Mouse (Mus musculus): Measurements from ENCODE around the gene Gm20481. TPM values are rescaled to one million over a fixed set of nuclear protein-coding genes. Genes with fewer than 3 reads are reported as not detected.
A peak's percentile ranks its signal among the peaks of the same experiment; 100 is the strongest.
"Not testable (repeated sequence)": the region's sequence is repeated elsewhere in the genome, so short reads cannot be mapped to it uniquely, and the experiment has no call there.

Gene Gm20481
- not detected for total RNA-seq (2021)
- long read RNA-seq, experiment 1, result 0 reads
- long read RNA-seq, experiment 2, result 0 reads

DNA sequence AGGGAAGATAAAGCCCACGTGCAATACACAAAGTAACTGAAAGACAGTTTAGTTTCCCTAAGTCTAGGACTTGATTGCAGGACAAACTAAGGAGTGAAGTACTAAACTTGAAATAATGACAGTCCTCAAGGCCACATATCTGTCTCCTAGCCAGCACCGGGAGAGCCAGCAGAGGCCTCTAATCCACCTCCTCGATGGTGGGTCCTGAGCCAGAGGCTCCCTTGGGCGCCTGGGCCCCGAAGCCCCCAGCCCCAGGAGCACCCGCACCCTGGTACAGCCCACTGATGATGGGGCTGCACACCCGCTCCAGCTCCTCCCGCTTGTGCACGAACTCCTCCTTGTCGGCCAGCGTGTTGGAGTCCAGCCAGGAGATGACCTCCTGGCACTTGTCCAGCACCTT is at the start of gene Gm20481:
Gene Gm20481, plus strand, starts transcription at position 91 of the 400 bp plus-strand sequence.
- DNase-seq; intact Hi-C loops (cut with DNase I): not testable (repeated sequence)

DNA sequence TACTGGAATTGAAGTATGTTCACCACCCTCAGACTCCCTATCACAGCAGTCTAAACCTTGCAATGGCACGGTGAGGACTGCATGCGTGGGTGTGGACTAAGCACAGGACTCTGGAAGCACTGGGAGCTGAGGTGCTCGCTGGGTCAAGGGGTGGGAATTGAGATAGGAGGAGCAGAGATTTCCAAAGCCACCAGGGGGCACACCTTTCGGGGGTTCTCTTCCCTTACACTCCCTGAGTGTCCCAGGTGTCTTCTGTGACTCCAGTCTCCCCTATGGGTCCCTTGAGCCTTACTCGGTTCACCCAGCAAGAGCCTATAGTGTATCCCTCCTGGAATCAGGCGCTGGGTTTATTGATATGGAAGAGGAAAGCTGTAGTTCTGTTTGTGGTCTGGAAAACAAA is 46.8 kb upstream of the Gm20481 start:
- intact Hi-C loops (cut with DNase I), result no loop called here
- DNase-seq, result no peak

GRCm38 (mm10) chr17:34924258-34924657 is 45.5 kb upstream of the Gm20481 start:
- DNase-seq, result no peak
- intact Hi-C loops (cut with DNase I), result no loop called here

DNA sequence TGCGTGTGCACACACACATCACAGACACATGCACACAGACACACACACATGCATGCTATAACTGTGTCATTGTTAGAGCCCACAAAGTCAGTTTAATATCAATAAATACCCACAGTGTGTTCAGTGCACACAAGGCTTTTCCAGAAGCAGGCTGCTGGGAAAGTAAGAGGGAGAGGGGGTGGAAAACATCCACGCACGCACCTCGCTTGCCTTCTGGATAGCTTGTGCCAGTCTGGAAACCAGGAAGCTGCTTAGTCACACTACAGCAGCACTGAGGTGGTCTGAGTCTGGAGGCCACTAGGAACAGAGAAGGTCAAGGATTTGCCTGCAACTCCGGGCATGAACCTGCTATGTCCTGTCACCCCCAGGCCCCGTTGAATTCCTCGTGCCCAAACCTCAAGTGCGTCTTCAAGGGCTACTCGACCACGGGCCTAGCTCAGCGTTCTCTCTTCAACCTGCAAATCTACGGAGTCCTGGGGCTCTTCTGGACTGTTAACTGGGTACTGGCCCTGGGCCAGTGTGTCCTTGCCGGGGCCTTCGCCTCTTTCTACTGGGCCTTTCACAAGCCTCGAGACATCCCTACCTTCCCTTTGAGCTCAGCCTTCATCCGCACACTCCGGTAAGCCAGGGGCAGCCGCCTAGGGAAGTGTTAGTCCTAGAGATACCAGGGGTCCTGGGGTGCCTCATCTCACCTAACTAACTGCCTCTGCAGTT is 42.2 kb upstream of the Gm20481 start:
- intact Hi-C loops (cut with DNase I), result no loop called here
- DNase-seq, result no peak

DNA sequence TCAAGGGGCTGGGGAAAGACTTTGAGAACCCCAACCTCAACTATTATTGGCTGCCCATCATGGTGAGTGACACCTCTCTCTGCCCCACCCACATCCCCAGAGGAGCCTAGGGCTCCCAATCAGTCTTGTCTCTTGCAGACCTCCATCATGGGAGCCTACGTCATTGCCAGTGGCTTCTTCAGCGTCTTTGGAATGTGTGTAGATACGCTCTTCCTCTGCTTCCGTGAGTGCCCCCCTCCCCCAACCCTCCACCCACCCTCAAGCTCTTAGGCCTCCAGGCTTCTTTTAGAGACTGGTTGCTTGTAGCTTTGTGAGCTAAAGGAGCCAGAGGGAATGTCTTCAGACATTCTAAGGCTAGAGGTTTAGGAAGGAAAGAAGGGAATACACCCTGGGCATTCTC is 40.9 kb upstream of the Gm20481 start:
- intact Hi-C loops (cut with DNase I), result no loop called here
- DNase-seq, result no peak

- intact Hi-C loops (cut with DNase I), result loop anchor here (10.0 kb wide), 1 partner anchor 54 kb away; the partner anchor contains the start of gene Lsm2
- DNase-seq, result peak; percentile 98 to 99
Observed at GRCm38 (mm10) chr17:34931061-34931734, 38.5 kb upstream of the Gm20481 start, which contains the start of gene Neu1. Neu1 (plus strand) TSS chr17:34931253.

DNA sequence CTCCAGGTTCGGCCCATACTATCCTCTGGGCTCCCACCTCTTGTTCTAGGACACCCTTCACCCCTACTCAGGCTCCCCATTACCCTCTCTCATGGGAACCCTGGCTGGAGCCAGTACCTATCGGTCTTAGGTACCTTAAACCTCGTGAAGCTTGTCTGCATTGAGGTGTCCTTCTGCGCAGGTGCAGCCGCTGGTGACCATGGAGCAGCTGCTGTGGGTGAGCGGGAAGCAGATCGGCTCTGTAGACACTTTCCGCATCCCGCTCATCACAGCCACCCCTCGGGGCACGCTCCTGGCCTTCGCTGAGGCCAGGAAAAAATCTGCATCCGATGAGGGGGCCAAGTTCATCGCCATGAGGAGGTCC is 38.0 kb upstream of the Gm20481 start:
- no peak for DNase-seq
- intact Hi-C loops (cut with DNase I), result loop anchor here (10.0 kb wide), 1 partner anchor 53 kb away; the partner anchor contains the start of gene Lsm2

GRCm38 (mm10) chr17:34932287-34932686 is 37.4 kb upstream of the Gm20481 start:
- no peak for DNase-seq
- intact Hi-C loops (cut with DNase I), result loop anchor here (10.0 kb wide), 1 partner anchor 53 kb away; the partner anchor contains the start of gene Lsm2

DNA sequence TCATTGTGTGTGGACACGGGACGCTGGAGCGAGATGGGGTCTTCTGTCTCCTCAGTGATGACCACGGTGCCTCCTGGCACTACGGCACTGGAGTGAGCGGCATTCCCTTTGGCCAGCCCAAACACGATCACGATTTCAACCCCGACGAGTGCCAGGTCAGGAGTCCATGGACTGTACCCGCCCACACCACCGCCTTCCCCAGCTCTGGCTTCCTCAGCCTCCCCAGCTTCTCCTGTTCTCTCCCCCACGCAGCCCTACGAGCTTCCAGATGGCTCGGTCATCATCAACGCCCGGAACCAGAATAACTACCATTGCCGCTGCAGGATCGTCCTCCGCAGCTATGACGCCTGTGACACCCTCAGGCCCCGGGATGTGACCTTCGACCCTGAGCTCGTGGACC is 35.7 kb upstream of the Gm20481 start:
- intact Hi-C loops (cut with DNase I), result loop anchor here (10.0 kb wide), 1 partner anchor 51 kb away; the partner anchor contains the start of gene Lsm2
- DNase-seq, result no peak

DNA sequence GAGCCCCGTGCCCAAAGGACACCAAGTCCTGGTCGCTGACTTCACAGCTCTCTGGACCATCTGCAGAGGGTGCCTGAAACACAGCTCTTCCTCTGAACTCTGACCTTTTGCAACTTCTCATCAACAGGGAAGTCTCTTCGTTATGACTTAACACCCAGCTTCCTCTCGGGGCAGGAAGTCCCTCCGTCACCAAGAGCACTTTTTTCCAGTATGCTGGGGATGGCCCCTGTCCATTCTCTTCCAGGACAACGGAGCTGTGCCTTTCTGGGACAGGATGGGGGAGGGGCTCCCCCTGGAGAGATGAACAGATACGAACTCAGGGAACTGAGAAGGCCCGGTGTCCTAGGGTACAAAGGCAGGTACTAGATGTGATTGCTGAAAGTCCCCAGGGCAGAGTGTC is 34.9 kb upstream of the Gm20481 start:
- intact Hi-C loops (cut with DNase I), result loop anchor here (10.0 kb wide), 1 partner anchor 50 kb away; the partner anchor contains the start of gene Lsm2
- no peak for DNase-seq

GRCm38 (mm10) chr17:34937960-34938505 is 31.7 kb upstream of the Gm20481 start:
- DNase-seq, result no peak
- intact Hi-C loops (cut with DNase I), result loop anchor here (10.0 kb wide), 1 partner anchor 47 kb away; the partner anchor contains the start of gene Lsm2

DNA sequence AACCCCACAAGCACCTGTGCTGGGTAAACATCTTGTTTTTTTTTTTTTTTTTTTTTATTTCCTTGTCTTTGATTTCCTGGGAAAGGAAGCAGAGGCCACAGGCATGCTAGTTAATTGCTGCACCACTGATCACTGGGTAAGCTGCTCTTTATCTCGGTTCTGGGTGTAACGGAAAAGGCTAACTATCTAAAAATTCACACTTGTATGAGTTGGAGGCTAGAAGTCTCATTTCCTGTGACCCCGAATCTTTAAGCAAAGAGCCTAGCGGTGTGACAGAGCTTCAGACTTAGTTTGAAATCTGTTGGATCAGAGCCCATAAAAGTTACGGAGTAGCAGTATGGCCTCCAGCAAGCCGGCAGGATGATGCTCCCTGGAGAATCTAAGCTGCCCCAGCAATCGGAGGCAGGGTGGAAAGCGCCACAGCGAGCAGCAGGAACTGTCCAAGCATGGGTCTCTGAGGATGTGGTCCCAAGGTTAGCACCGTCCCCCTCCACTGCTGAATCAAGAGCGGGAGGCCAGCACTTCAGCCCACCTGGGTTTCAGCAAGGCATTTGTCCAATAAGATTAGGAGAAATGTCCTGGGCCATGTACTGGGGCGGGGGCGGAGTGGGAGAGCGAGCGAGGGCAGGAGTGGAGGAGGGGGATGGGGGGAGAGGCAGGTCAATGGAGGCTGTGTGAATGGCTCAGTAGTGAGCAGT is 28.2 kb upstream of the Gm20481 start:
- intact Hi-C loops (cut with DNase I), result no loop called here
- DNase-seq, result no peak

- intact Hi-C loops (cut with DNase I), result no loop called here
- no peak for DNase-seq
Observed at GRCm38 (mm10) chr17:34943128-34943815, 26.4 kb upstream of the Gm20481 start.

- intact Hi-C loops (cut with DNase I), result no loop called here
- no peak for DNase-seq
Observed at GRCm38 (mm10) chr17:34944362-34944761, 25.4 kb upstream of the Gm20481 start.

DNA sequence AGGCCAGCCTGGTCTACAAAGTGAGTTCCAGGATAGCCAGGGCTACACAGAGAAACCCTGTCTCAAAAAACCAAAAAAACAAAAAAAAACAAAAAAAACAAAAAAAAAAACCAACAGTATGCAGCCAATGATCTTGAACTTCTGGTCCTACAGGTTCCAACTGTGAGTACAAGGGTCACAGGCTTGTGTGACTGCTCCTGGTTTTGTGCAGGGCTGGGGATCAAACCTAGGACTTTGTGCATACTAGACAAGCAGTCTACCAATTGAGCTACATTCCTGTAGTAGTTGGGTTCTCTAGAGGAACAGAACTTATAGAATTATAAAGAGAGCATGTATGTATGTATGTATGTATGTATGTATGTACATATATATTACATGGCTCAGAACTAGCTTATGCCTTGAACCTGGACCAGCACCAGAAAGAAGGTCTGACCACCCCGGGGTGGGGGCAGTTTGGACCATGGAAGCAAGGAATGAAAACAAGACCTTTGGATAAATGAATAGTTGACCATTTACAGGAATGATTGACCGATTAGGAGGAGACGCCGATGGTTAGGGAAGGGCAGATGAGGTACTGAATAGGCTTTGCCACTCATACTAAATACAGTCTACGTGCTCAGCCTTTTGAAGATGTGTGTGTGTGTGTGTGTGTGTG is 23.1 kb upstream of the Gm20481 start:
- intact Hi-C loops (cut with DNase I), result no loop called here
- no peak for DNase-seq

DNA sequence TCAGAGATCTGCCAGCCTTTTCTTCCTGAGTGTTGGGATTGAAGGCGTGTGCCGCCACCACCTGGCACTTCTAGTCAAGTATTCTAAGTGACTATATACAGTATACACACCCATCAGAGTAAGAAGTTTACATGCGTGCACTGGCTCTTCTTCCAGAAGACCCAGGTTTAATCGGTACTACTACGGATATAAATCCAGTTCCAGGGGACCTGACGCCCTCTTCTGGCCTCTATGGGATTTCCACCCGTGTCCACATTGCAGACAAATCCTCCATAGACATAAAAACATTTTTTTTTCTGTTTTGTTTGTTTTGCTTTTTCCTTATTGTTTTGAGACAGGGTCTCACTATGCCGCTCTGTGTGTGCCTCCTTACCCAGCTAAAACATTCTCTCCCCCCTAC is 22.1 kb upstream of the Gm20481 start:
- no peak for DNase-seq
- intact Hi-C loops (cut with DNase I), result no loop called here

DNA sequence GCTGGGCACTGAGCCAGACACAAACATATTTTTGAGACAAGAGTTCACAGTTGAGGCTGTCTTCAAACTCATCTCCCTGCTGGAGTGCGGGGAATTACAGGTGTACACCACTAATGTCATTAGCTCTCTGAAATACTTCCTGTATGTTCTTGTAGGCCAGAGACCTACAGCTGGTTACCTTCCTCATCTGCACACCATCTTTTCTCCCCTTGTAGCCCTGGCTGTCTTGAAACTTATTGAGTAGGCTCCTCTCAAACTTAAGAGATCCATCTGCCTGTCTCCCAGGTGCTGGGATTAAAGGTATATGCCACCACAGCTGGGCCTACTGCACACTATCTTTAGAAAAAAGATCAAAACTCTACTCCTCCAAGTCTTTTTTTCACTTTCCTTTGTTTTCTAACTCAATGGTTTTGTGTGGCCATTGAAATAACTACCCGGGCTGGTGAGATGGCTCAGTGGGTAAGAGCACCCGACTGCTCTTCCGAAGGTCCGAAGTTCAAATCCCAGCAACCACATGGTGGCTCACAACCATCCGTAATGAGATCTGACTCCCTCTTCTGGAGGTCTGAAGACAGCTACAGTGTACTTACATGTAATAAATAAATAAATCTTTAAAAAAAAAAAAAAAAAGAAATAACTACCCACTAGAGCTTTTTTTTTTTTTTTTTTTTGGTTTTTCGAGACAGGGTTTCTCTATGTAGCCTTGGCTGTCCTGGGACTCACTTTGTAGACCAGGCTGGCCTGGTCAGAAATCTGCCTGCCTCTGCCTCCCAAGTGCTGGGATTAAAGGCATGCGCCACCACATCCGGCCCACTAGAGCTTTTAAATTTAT is 20.8 kb upstream of the Gm20481 start:
- intact Hi-C loops (cut with DNase I); DNase-seq: not testable (repeated sequence)

DNA sequence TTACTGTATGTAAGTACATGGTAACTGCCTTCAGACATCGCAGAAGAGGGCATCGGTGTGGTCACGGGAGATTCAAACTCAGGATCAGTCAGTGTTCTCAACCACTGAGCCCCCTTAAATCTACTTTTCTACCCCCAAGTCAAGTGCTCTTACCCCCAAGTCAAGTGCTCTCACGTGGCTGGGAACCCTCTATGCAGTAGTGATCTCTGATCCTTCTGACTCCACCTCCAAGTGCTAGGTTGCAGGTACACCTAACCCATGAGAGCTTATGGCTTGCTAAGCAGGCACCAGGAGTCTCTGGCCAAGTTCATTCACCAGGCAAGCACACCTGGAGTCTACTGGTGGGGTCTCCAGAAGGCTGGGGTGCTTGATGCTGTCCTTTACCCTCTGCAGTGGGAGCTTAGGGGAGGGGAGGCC is 20.2 kb upstream of the Gm20481 start:
- intact Hi-C loops (cut with DNase I), result no loop called here
- DNase-seq, result no peak

Data from gastrocnemius, postnatal 36 days (tissue).